Mouse (Mus musculus) small intestine, adult 2 months (tissue): ENCODE measurements around the gene Lemd1.

ENCODE experiments used
- CTCF ChIP-seq: fragments of 200-500 bp; IDR thresholded peaks from 2 replicates; pipeline ENCODE4 v1.5.1; 2012; ENCODE audit warnings: low read depth, mild to moderate bottlenecking, control low read depth, inconsistent platforms, low read length, moderate library complexity, mixed read lengths; ENCODE audit not compliant: insufficient replicate concordance, insufficient read length; ENCODE audit errors: extremely low read depth
- POLR2A ChIP-seq: fragments of 200-500 bp; IDR thresholded peaks from 2 replicates; pipeline ENCODE4 v1.6.1; 2012; ENCODE audit warnings: low read depth, mild to moderate bottlenecking, control low read depth, inconsistent platforms, low read length, moderate library complexity

- TF ChIP-seq POLR2A = no peak
- peak; percentile 77; the same call in 1 of the 2 replicates for TF ChIP-seq CTCF
These were observed 46.4 kb downstream of the Lemd1 start for GRCm38 (mm10) chr1:132237585-132238159.
